Mouse (Mus musculus) E14TG2a.4 (cell line): Measurements from ENCODE around the gene Polg.

Source experiments
- CTCF ChIP-seq: conservative IDR thresholded peaks from 2 replicates; pipeline ENCODE4 v1.5.1; 2014; ENCODE audit warnings: low read length
- POU5F1 ChIP-seq: IDR thresholded peaks from 2 replicates; pipeline ENCODE4 v1.6.1; 2014; ENCODE audit warnings: low read length, borderline replicate concordance

DNA sequence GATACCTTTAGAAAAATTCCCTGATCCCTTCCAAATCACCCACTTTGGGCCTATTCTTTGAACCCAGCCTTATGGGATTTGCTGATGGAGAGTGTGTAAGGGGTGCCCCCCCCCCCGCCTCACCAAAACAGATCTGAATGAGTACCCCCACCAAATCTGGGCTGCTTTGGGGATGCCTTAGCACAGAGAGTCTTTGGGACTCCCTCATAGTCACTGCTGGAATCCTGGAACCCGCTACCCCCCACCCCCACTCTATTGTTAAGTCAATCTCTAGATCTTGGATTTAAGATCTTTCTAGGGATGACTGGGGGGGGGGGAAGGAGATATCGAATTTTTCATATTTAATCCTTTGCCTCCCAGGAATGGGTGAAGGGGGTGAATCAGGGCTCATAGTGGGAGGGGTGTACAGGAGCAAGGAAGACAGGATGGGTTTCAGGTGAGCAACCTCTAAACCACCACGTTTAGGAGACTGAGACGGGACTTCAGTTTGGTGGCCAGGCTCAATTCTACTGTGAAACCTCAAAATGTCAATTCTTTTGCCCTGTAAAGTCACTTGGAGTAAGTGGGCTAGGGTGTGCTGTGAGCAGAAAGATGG lies 37.6 kb upstream of the Polg start:
- TF ChIP-seq CTCF (no peak), POU5F1 (no peak)
